8 mouse cellular contexts compared by ENCODE assay signal in the genomic region with DNA sequence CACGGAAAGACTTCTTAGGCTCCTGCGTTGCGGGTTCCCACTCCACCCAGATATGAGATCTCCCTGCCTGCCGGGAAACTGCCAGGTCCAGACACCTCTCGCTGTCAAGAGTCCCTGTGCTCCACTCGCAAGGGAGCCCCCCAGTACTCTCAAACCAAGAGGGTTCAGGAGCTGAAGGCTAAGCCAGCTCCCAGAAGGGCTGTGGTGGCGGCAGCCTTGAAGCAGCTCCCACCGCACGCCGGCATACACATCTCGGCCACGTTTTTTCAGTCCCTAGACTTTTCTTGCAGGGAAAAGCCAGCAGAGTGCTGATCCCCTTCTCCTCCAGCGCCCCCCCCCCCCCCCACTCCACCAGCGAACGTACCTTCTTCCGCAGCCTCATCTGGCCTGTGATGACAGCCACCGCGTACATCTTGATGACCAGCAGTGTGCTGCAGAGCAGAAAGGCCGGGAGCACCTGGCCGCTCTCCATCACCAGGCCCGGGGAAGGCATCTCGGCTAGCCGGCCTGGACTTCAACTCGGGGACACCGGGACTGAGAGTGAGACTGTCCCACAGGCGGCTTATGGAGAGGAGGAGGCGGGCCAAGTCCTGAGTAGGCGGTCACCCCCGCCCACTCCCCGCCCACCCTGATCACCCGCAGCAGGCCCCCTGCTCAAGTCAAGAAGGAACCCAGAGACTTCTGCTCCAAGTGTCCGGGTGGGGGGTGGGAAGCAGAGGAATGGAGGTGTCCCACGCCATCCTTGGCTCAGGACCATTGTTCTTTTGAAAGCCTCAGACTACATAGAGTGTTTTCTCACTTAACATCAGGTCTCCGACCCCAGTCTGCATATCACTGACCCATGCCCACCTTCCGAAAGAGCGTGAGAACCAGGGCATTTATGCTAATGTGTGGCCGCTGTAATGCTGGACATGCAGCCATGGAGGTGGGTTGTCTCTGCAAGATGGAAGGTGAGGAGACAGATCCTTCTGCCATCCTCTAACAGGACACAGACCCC. TPM values are rescaled to one million over a fixed set of nuclear protein-coding genes. Genes with fewer than 3 reads are reported as not detected.
DNase-seq lines count a peak whose midpoint lies in the region; ATAC-seq and TF ChIP-seq lines count a peak whose summit lies in the region.

No protein-coding gene starts in this region.

- H3K36me3 ChIP-seq in embryonic facial prominence, embryonic 12.5 days, result 0 out of 2 replicates have a peak, but pooled peaks cover 3% of the 10 kb centered on the region
- no peaks in the 10 kb centered on the region for H3K36me3 ChIP-seq in hindbrain, embryonic 16.5 days (ENCODE audit: control insufficient read depth, insufficient read depth, low read length)
- H3K36me3 ChIP-seq in lung, postnatal 0 days (ENCODE audit: insufficient read depth, low read length), result no peaks in the 10 kb centered on the region

- intact Hi-C loops in left cerebral cortex, postnatal 4 days (cut with DNase I), result no loop called here

- no peaks in the 10 kb centered on the region for H3K9me3 ChIP-seq in embryonic facial prominence, embryonic 12.5 days
- no peaks in the 10 kb centered on the region for H3K9me3 ChIP-seq in hindbrain, embryonic 16.5 days (ENCODE audit: control insufficient read depth, low read length)
- no peaks in the 10 kb centered on the region for H3K9me3 ChIP-seq in lung, postnatal 0 days (ENCODE audit: low read length)

- 9% methylated on average over 37 of the region's 37 CpGs for WGBS in embryonic facial prominence, embryonic 12.5 days
- WGBS in hindbrain, embryonic 16.5 days, result 11% methylated on average over 34 of the region's 37 CpGs
- 7% methylated on average over 35 of the region's 37 CpGs for WGBS in lung, postnatal 0 days

- peak overlapping the region; percentile 53 for H3K9ac ChIP-seq in embryonic facial prominence, embryonic 12.5 days
- peak overlapping the region; percentile 60 for H3K9ac ChIP-seq in hindbrain, embryonic 16.5 days (ENCODE audit: low read depth, low read length)
- peak overlapping the region; percentile 39 for H3K9ac ChIP-seq in lung, postnatal 0 days (replicated peaks; ENCODE audit: low read depth)

- peaks cover 23% of the 10 kb centered on the region for H3K4me1 ChIP-seq in embryonic facial prominence, embryonic 12.5 days
- peaks cover 9% of the 10 kb centered on the region for H3K4me1 ChIP-seq in hindbrain, embryonic 16.5 days (ENCODE audit: control insufficient read depth, insufficient read depth, low read depth, low read length)
- peaks cover 11% of the 10 kb centered on the region; the same call in 1 of the 2 replicates for H3K4me1 ChIP-seq in lung, postnatal 0 days (ENCODE audit: insufficient read depth, low read depth, low read length)

- H3K4me2 ChIP-seq in embryonic facial prominence, embryonic 12.5 days (replicated peaks), result peak overlapping the region; percentile 83
- peak overlapping the region; percentile 73 for H3K4me2 ChIP-seq in hindbrain, embryonic 16.5 days (ENCODE audit: low read length)
- H3K4me2 ChIP-seq in lung, postnatal 0 days (replicated peaks; ENCODE audit: low read depth, low read length), result peak overlapping the region; percentile 57

- no peak for TF ChIP-seq CTCF in lung, postnatal 0 days (IDR thresholded peaks at IDR 0.05)

- DNase-seq in left cerebral cortex, postnatal 4 days, result peak; percentile 36
- no peak for DNase-seq in left cerebral cortex, adult 8-10 months (ENCODE audit: low spot score in 2 of 2)
- peak; percentile 66 for DNase-seq in lung, postnatal 0 days (ENCODE audit: low spot score)
- DNase-seq in layer of hippocampus, adult 9-11 months, result no peak
- DNase-seq in spleen, adult 12 weeks (ENCODE audit: low spot score), result no peak
- DNase-seq in cerebellum, adult 9-11 months, result no peak

- H3K27me3 ChIP-seq in embryonic facial prominence, embryonic 12.5 days, result no peaks in the 10 kb centered on the region
- no peaks in the 10 kb centered on the region; the same call in none of the 2 replicates for H3K27me3 ChIP-seq in hindbrain, embryonic 16.5 days (replicated peaks; ENCODE audit: control insufficient read depth, insufficient read depth, low read length)
- no peaks in the 10 kb centered on the region for H3K27me3 ChIP-seq in lung, postnatal 0 days (replicated peaks; ENCODE audit: insufficient read depth, low read length)

- H3K27ac ChIP-seq in embryonic facial prominence, embryonic 12.5 days, result no peak overlapping the region
- H3K27ac ChIP-seq in hindbrain, embryonic 16.5 days (ENCODE audit: low read depth, low read length), result no peak overlapping the region
- H3K27ac ChIP-seq in lung, postnatal 0 days (ENCODE audit: low read length), result 0 out of 2 replicates have a peak overlapping the region, but pooled peaks have one; percentile 20

- TF ChIP-seq EP300 in lung, postnatal 0 days (IDR thresholded peaks at IDR 0.05), result no peak

- ATAC-seq in embryonic facial prominence, embryonic 12.5 days (ENCODE audit: insufficient number of reproducible peaks, insufficient read depth, low FRiP score, low TSS enrichment), result peak; percentile 71
- peak; percentile 65 for ATAC-seq in hindbrain, embryonic 16.5 days
- peak; percentile 67 for ATAC-seq in lung, postnatal 0 days

- peak overlapping the region; percentile 48 for H3K4me3 ChIP-seq in embryonic facial prominence, embryonic 12.5 days
- H3K4me3 ChIP-seq in hindbrain, embryonic 16.5 days (ENCODE audit: low read length), result peak overlapping the region; percentile 42
- peak overlapping the region; percentile 38 for H3K4me3 ChIP-seq in lung, postnatal 0 days (ENCODE audit: low read depth, low read length)

RNA-seq across cellular contexts. Expression of gene Ptges, which starts 26.6 kb away (rescaled TPM):
- 1 to 10 TPM; 4.9 to 6.9 TPM for total RNA-seq in left cerebral cortex, postnatal 4 days (2021)
- 1 to 10 TPM; 4.3 to 7.3 (median 6.9) TPM for total RNA-seq in left cerebral cortex, adult 8-10 months (2022)
- 11.6 and 12.0 TPM in 2 replicates for polyA plus RNA-seq in embryonic facial prominence, embryonic 12.5 days (2016; fragmentation: Nextera tagmentation; extraction: Ambion mirVana)
- polyA plus RNA-seq in hindbrain, embryonic 16.5 days (2015; fragmentation: Nextera tagmentation; extraction: Ambion mirVana), result 6.3 and 6.9 TPM in 2 replicates
- polyA plus RNA-seq in lung, postnatal 0 days (2015; fragmentation: Nextera tagmentation; extraction: Ambion mirVana), result 20.0 and 29.8 TPM in 2 replicates

RNA-seq across cellular contexts. Expression of gene Tor1b, which starts 49.7 kb away (rescaled TPM):
- total RNA-seq in left cerebral cortex, postnatal 4 days (2021), result 10 to 100 TPM; 28.5 to 28.9 TPM
- total RNA-seq in left cerebral cortex, adult 8-10 months (2022), result 10 to 100 TPM; 25.8 to 29.1 (median 28.0) TPM
- 31.5 and 31.9 TPM in 2 replicates for polyA plus RNA-seq in embryonic facial prominence, embryonic 12.5 days (2016; fragmentation: Nextera tagmentation; extraction: Ambion mirVana)
- 18.0 and 20.4 TPM in 2 replicates for polyA plus RNA-seq in hindbrain, embryonic 16.5 days (2015; fragmentation: Nextera tagmentation; extraction: Ambion mirVana)
- 23.3 and 24.6 TPM in 2 replicates for polyA plus RNA-seq in lung, postnatal 0 days (2015; fragmentation: Nextera tagmentation; extraction: Ambion mirVana)

Comparison
In these comparisons a context has a peak if more than half of its experiments do, and no peak if none do; other contexts are left out.
1. DNase-seq: peak in left cerebral cortex, postnatal 4 days (single experiment) and lung, postnatal 0 days (single experiment); none in left cerebral cortex, adult 8-10 months (0 of 2), layer of hippocampus, adult 9-11 months (single experiment), spleen, adult 12 weeks (single experiment) and cerebellum, adult 9-11 months (single experiment).
2. Peak in every context shown above with its lines, with median percentiles within 50 percentile points of each other: ATAC-seq, H3K4me2 ChIP-seq, H3K4me3 ChIP-seq and H3K9ac ChIP-seq.